Mouse (Mus musculus) kidney, embryonic 14.5 days (tissue): Measurements from ENCODE around the gene Efna2. TPM values are rescaled to one million over a fixed set of nuclear protein-coding genes. Genes with fewer than 3 reads are reported as not detected.

Source experiments
- ATAC-seq: fragments of 200-750 bp; cut with Nextera tagmentation; 2 replicates; pipeline ENCODE4 v1.8.0; 2017; ENCODE audit warnings: moderate number of reproducible peaks, mild to moderate bottlenecking, moderate TSS enrichment, moderate library complexity; ENCODE audit not compliant: low FRiP score, low TSS enrichment
- H3K27ac ChIP-seq: fragments of 300-500 bp; sonication (generic); 2 replicates; pipeline ENCODE4 v1.5.1; 2014; ENCODE audit warnings: low read depth, mild to moderate bottlenecking, low read length, moderate library complexity, mixed read lengths
- H3K27me3 ChIP-seq: fragments of 300-500 bp; sonication (generic); 2 replicates; pipeline ENCODE4 v1.6.1; 2014; ENCODE audit warnings: mild to moderate bottlenecking, low read length; ENCODE audit not compliant: control insufficient read depth, insufficient read depth
- H3K36me3 ChIP-seq: fragments of 300-500 bp; sonication (generic); 2 replicates; pipeline ENCODE4 v1.6.1; 2014; ENCODE audit warnings: low read length, mixed read lengths; ENCODE audit not compliant: control insufficient read depth, insufficient read depth
- H3K4me1 ChIP-seq: fragments of 300-500 bp; sonication (generic); 2 replicates; pipeline ENCODE4 v1.6.1; 2014; ENCODE audit warnings: low read length, mixed read lengths; ENCODE audit not compliant: control insufficient read depth, insufficient read depth
- H3K4me2 ChIP-seq: fragments of 300-500 bp; sonication (generic); replicated peaks from 2 replicates; pipeline ENCODE4 v1.6.1; 2014; ENCODE audit warnings: low read depth, mild to moderate bottlenecking, low read length
- H3K4me3 ChIP-seq: fragments of 300-500 bp; sonication (generic); 2 replicates; pipeline ENCODE4 v1.5.1; 2014; ENCODE audit warnings: mild to moderate bottlenecking, low read length
- H3K9ac ChIP-seq: fragments of 300-500 bp; sonication (generic); 2 replicates; pipeline ENCODE4 v1.6.1; 2014; ENCODE audit warnings: low read depth, mild to moderate bottlenecking, low read length, moderate library complexity
- H3K9me3 ChIP-seq: fragments of 300-500 bp; sonication (generic); 2 replicates; pipeline ENCODE4 v1.6.1; 2016; ENCODE audit warnings: low read length; ENCODE audit not compliant: control insufficient read depth
- WGBS: fragments of 180-500 bp; shearing (Covaris S2); extraction: QIAGEN DNeasy Blood & Tissue Kit; methylation state at CpG from one replicate; pipeline ENCODE4 v1.1.7; 2014; 5-methylcytosine and 5-hydroxymethylcytosine counted together
- polyA plus RNA-seq: library from polyadenylated mRNA; unstranded; fragments of >200 nt; fragmentation: Nextera tagmentation; extraction: Ambion mirVana; gene quantifications from 2 replicates; pipeline ENCODE4 v1.2.1, GENCODE M21; 2014

The Efna2 gene
- polyA plus RNA-seq, 1 experiment from 2014 or later: 17.3 TPM

- 61% methylated on average over 4 of the region's 4 CpGs for WGBS
- no peak overlapping the region for H3K4me2 ChIP-seq
Measured at GRCm38 (mm10) chr10:80146568-80147011, 32.7 kb upstream of the Efna2 start.

GRCm38 (mm10) chr10:80147146-80147718 is 32.0 kb upstream of the Efna2 start:
- no peaks in the 10 kb centered on the region for H3K9me3 ChIP-seq
- H3K27ac ChIP-seq: peak overlapping the region; percentile 98
- peaks cover 45% of the 10 kb centered on the region for H3K36me3 ChIP-seq
- no peaks in the 10 kb centered on the region for H3K27me3 ChIP-seq
- H3K4me3 ChIP-seq: peak overlapping the region; percentile 97
- peak; percentile 0; the same call in 1 of the 2 replicates for ATAC-seq
- H3K4me2 ChIP-seq: peak overlapping the region; percentile 87
- WGBS: 74% methylated on average over 5 of the region's 5 CpGs
- H3K9ac ChIP-seq: peak overlapping the region; percentile 72
- H3K4me1 ChIP-seq: peaks cover 29% of the 10 kb centered on the region

More at GRCm38 (mm10) chr10:80146568-80147011, 32.7 kb upstream of the Efna2 start:
- Histone ChIP-seq H3K27me3 (no peaks in the 10 kb centered on the region), H3K27ac (peak overlapping the region; percentile 98; the same call in 1 of the 2 replicates), H3K9ac (no peak overlapping the region), H3K36me3 (peaks cover 39% of the 10 kb centered on the region), H3K4me1 (peaks cover 27% of the 10 kb centered on the region), H3K4me3 (0 out of 2 replicates have a peak overlapping the region, but pooled peaks have one; percentile 6), H3K9me3 (no peaks in the 10 kb centered on the region)
- no peak for ATAC-seq

- H3K36me3 ChIP-seq: peaks cover 51% of the 10 kb centered on the region
Measured at GRCm38 (mm10) chr10:80147719-80148601, 31.3 kb upstream of the Efna2 start, which contains the start of gene Midn. Gene Midn (plus strand): TSS chr10:80148272.

GRCm38 (mm10) chr10:80148610-80149290 is 30.5 kb upstream of the Efna2 start:
- Histone ChIP-seq H3K4me1 (peaks cover 41% of the 10 kb centered on the region), H3K4me3 (peak overlapping the region; percentile 97), H3K27ac (peak overlapping the region; percentile 98), H3K27me3 (no peaks in the 10 kb centered on the region), H3K9ac (peak overlapping the region; percentile 72), H3K36me3 (peaks cover 55% of the 10 kb centered on the region), H3K9me3 (no peaks in the 10 kb centered on the region), H3K4me2 (peak overlapping the region; percentile 87)
- ATAC-seq: peak; percentile 43
- WGBS: under 1% methylated on average over 53 of the region's 57 CpGs

More at GRCm38 (mm10) chr10:80147719-80148601, 31.3 kb upstream of the Efna2 start, which contains the start of gene Midn:
- Histone ChIP-seq H3K4me3 (peak within 1 kb of the TSS; percentile 97), H3K27ac (peak within 1 kb of the TSS; percentile 98), H3K4me1 (peaks cover 34% of the 10 kb centered on the region), H3K9me3 (no peaks in the 10 kb centered on the region), H3K4me2 (peak within 1 kb of the TSS; percentile 87), H3K27me3 (no peaks in the 10 kb centered on the region), H3K9ac (peak within 1 kb of the TSS; percentile 72)
- ATAC-seq: peak; percentile 53
- WGBS: 2% methylated on average over 39 of the region's 42 CpGs

- peak; percentile 78 for ATAC-seq
Measured at GRCm38 (mm10) chr10:80149291-80150225, 29.7 kb upstream of the Efna2 start.

GRCm38 (mm10) chr10:80150226-80151210 is 28.8 kb upstream of the Efna2 start:
- under 1% methylated on average over 48 of the region's 71 CpGs for WGBS
- ATAC-seq: no peak
- H3K4me1 ChIP-seq: peaks cover 57% of the 10 kb centered on the region

More at GRCm38 (mm10) chr10:80149291-80150225, 29.7 kb upstream of the Efna2 start:
- peak overlapping the region; percentile 87 for H3K4me2 ChIP-seq
- no peaks in the 10 kb centered on the region for H3K27me3 ChIP-seq
- under 1% methylated on average over 88 of the region's 88 CpGs for WGBS
- H3K27ac ChIP-seq: peak overlapping the region; percentile 99
- no peaks in the 10 kb centered on the region for H3K9me3 ChIP-seq
- H3K36me3 ChIP-seq: peaks cover 55% of the 10 kb centered on the region
- peak overlapping the region; percentile 99 for H3K9ac ChIP-seq
- peak overlapping the region; percentile 97 for H3K4me3 ChIP-seq
- H3K4me1 ChIP-seq: peaks cover 49% of the 10 kb centered on the region

GRCm38 (mm10) chr10:80151211-80152034 is 27.9 kb upstream of the Efna2 start:
- Histone ChIP-seq H3K4me1 (peaks cover 56% of the 10 kb centered on the region), H3K4me3 (peak overlapping the region; percentile 97), H3K9ac (peak overlapping the region; percentile 99), H3K27me3 (no peaks in the 10 kb centered on the region), H3K9me3 (no peaks in the 10 kb centered on the region), H3K27ac (peak overlapping the region; percentile 99), H3K4me2 (peak overlapping the region; percentile 87), H3K36me3 (peaks cover 56% of the 10 kb centered on the region)
- no peak for ATAC-seq
- under 1% methylated on average over 26 of the region's 26 CpGs for WGBS

More at GRCm38 (mm10) chr10:80150226-80151210, 28.8 kb upstream of the Efna2 start:
- Histone ChIP-seq H3K36me3 (peaks cover 55% of the 10 kb centered on the region), H3K9ac (peak overlapping the region; percentile 99), H3K27me3 (no peaks in the 10 kb centered on the region), H3K4me3 (peak overlapping the region; percentile 97), H3K27ac (peak overlapping the region; percentile 99), H3K9me3 (no peaks in the 10 kb centered on the region), H3K4me2 (peak overlapping the region; percentile 87)
